Mouse (Mus musculus): ENCODE data around the gene Nebl. TPM values are rescaled to one million over a fixed set of nuclear protein-coding genes. Genes with fewer than 3 reads are reported as not detected.

Nebl gene
- polyA plus RNA-seq, 2 experiments: 14.3 to 23.9 TPM

DNA sequence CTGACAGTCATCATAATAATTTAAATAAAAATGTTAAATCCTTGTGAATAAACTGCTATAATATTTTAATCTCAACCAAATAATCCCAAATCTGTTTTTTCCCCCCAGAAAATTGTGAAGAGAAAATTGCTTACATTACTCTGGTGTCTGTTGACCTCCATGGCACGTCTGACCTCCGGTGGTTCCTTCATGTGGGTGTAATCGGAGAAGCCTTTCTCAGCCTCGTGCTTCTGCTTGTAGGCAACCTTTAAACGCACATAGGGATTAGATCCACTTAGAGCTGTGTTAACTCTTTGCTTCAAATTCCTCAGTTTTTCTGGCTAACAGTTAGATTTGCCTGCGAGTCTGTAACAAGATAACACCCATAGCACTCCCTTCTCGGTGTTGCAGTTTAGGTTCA, 287.7 kb downstream of the Nebl start:
- 21% methylated on average over 7 of the region's 7 CpGs for WGBS
- Histone ChIP-seq H3K9ac (ENCODE audit: low read depth, low read length, severe bottlenecking) (no peak overlapping the region), H3K27me3 (ENCODE audit: control insufficient read depth, insufficient read depth, low read length) (no peaks in the 10 kb centered on the region), H3K27ac (replicated peaks; ENCODE audit: low read depth, low read length) (no peak overlapping the region), H3K4me3 (replicated peaks; ENCODE audit: low read length) (no peak overlapping the region), H3K9me3 (ENCODE audit: control insufficient read depth, low read length) (no peaks in the 10 kb centered on the region), H3K36me3 (ENCODE audit: control insufficient read depth, insufficient read depth, low read length) (no peaks in the 10 kb centered on the region), H3K4me1 (ENCODE audit: control insufficient read depth, insufficient read depth, low read length) (no peaks in the 10 kb centered on the region), H3K4me2 (replicated peaks; ENCODE audit: low read depth, low read length, severe bottlenecking) (no peak overlapping the region)
- no peak for ATAC-seq (ENCODE audit: low FRiP score, low read depth)
- TF ChIP-seq POLR2A (IDR thresholded peaks at IDR 0.05; ENCODE audit: borderline replicate concordance, extremely low read depth, insufficient read depth, insufficient read length): no peak
- DNase-seq (ENCODE audit: low spot score): no peak

DNA sequence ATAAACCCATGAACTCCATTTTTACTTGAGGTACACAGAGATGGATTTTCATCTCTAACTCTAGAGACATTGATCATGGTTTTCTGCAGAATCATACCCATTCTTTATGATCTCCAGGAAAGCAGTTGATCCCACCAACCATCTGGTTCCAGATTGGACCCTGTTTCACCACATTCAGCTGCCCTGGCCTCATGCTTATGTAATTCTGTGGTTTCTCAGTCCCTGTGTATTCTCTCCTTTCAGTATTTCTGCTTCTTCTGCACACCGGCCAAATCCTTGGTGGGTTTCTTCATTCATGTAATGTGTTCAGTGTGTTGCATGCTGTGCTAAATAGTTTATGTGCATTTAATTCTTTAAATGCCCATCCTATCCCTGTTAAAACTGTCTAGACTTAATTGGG, 292.9 kb downstream of the Nebl start:
- Histone ChIP-seq H3K4me2 (replicated peaks; ENCODE audit: low read depth, low read length, severe bottlenecking) (no peak overlapping the region), H3K4me1 (ENCODE audit: control insufficient read depth, insufficient read depth, low read length) (no peaks in the 10 kb centered on the region), H3K9ac (ENCODE audit: low read depth, low read length, severe bottlenecking) (no peak overlapping the region), H3K4me3 (replicated peaks; ENCODE audit: low read length) (no peak overlapping the region), H3K27ac (replicated peaks; ENCODE audit: low read depth, low read length) (no peak overlapping the region), H3K36me3 (ENCODE audit: control insufficient read depth, insufficient read depth, low read length) (no peaks in the 10 kb centered on the region), H3K9me3 (ENCODE audit: control insufficient read depth, low read length) (no peaks in the 10 kb centered on the region), H3K27me3 (ENCODE audit: control insufficient read depth, insufficient read depth, low read length) (no peaks in the 10 kb centered on the region)
- 77% methylated on average over 1 of the region's 1 CpGs for WGBS
- no peak for ATAC-seq (ENCODE audit: low FRiP score, low read depth)
- DNase-seq (ENCODE audit: low spot score): no peak
- TF ChIP-seq POLR2A (IDR thresholded peaks at IDR 0.05; ENCODE audit: borderline replicate concordance, extremely low read depth, insufficient read depth, insufficient read length): no peak

GRCm38 (mm10) chr2:17436739-17437440, 294.4 kb downstream of the Nebl start:
- TF ChIP-seq POLR2A (IDR thresholded peaks at IDR 0.05; ENCODE audit: borderline replicate concordance, extremely low read depth, insufficient read depth, insufficient read length): no peak
- 86% methylated on average over 10 of the region's 10 CpGs for WGBS
- ATAC-seq (ENCODE audit: low FRiP score, low read depth) (no peak), DNase-seq (ENCODE audit: low spot score) (no peak)
- H3K4me1 ChIP-seq (ENCODE audit: control insufficient read depth, insufficient read depth, low read length): no peaks in the 10 kb centered on the region
- no peak overlapping the region for H3K27ac ChIP-seq (replicated peaks; ENCODE audit: low read depth, low read length)
- no peaks in the 10 kb centered on the region for H3K36me3 ChIP-seq (ENCODE audit: control insufficient read depth, insufficient read depth, low read length)
- H3K27me3 ChIP-seq (ENCODE audit: control insufficient read depth, insufficient read depth, low read length): no peaks in the 10 kb centered on the region
- no peaks in the 10 kb centered on the region for H3K9me3 ChIP-seq (ENCODE audit: control insufficient read depth, low read length)
- H3K4me3 ChIP-seq (replicated peaks; ENCODE audit: low read length): no peak overlapping the region
- no peak overlapping the region for H3K4me2 ChIP-seq (replicated peaks; ENCODE audit: low read depth, low read length, severe bottlenecking)
- H3K9ac ChIP-seq (ENCODE audit: low read depth, low read length, severe bottlenecking): no peak overlapping the region

DNA sequence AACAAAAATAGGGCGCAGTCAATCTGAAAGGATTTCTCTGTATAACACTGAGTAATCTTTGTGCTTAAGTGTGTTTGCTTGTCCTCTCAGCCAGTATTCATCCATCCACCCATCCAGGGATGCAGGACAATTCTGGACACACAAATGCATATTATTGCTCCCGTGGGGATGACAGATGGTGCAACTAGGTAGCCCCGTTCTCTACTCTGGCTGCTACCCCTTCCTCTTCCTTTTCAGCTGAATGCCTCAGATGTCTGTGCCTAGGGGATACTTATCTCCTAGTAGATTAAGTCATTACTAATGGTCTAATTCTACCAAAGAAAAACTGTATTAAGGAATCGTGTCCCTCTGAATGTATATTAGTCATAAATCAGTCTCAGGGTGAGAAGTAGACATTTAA, 296.0 kb downstream of the Nebl start:
- H3K4me2 ChIP-seq (replicated peaks; ENCODE audit: low read depth, low read length, severe bottlenecking): no peak overlapping the region
- no peaks in the 10 kb centered on the region for H3K9me3 ChIP-seq (ENCODE audit: control insufficient read depth, low read length)
- ATAC-seq (ENCODE audit: low FRiP score, low read depth) (no peak), DNase-seq (ENCODE audit: low spot score) (no peak)
- no peak for TF ChIP-seq POLR2A (IDR thresholded peaks at IDR 0.05; ENCODE audit: borderline replicate concordance, extremely low read depth, insufficient read depth, insufficient read length)
- H3K4me1 ChIP-seq (ENCODE audit: control insufficient read depth, insufficient read depth, low read length): no peaks in the 10 kb centered on the region
- H3K27me3 ChIP-seq (ENCODE audit: control insufficient read depth, insufficient read depth, low read length): no peaks in the 10 kb centered on the region
- no peak overlapping the region for H3K27ac ChIP-seq (replicated peaks; ENCODE audit: low read depth, low read length)
- no peak overlapping the region for H3K4me3 ChIP-seq (replicated peaks; ENCODE audit: low read length)
- H3K9ac ChIP-seq (ENCODE audit: low read depth, low read length, severe bottlenecking): no peak overlapping the region
- H3K36me3 ChIP-seq (ENCODE audit: control insufficient read depth, insufficient read depth, low read length): no peaks in the 10 kb centered on the region
- 77% methylated on average over 4 of the region's 4 CpGs for WGBS

GRCm38 (mm10) chr2:17429028-17429427, 302.2 kb downstream of the Nebl start:
- ATAC-seq (ENCODE audit: low FRiP score, low read depth): no peak
- TF ChIP-seq POLR2A (IDR thresholded peaks at IDR 0.05; ENCODE audit: borderline replicate concordance, extremely low read depth, insufficient read depth, insufficient read length): no peak
- no peaks in the 10 kb centered on the region for H3K36me3 ChIP-seq (ENCODE audit: control insufficient read depth, insufficient read depth, low read length)
- no peak overlapping the region for H3K27ac ChIP-seq (replicated peaks; ENCODE audit: low read depth, low read length)
- H3K4me1 ChIP-seq (ENCODE audit: control insufficient read depth, insufficient read depth, low read length): no peaks in the 10 kb centered on the region
- no peaks in the 10 kb centered on the region for H3K9me3 ChIP-seq (ENCODE audit: control insufficient read depth, low read length)
- H3K27me3 ChIP-seq (ENCODE audit: control insufficient read depth, insufficient read depth, low read length): no peaks in the 10 kb centered on the region
- H3K4me3 ChIP-seq (replicated peaks; ENCODE audit: low read length): no peak overlapping the region
- H3K4me2 ChIP-seq (replicated peaks; ENCODE audit: low read depth, low read length, severe bottlenecking): no peak overlapping the region
- DNase-seq (ENCODE audit: low spot score): no peak
- H3K9ac ChIP-seq (ENCODE audit: low read depth, low read length, severe bottlenecking): no peak overlapping the region
- WGBS: 86% methylated on average over 4 of the region's 4 CpGs
